Mouse (Mus musculus): Measurements from ENCODE around the gene Ptpn7. TPM values are rescaled to one million over a fixed set of nuclear protein-coding genes. Genes with fewer than 3 reads are reported as not detected.

Ptpn7 gene
- polyA plus RNA-seq, 1 experiment from 2014 or later: 9.6 TPM

DNA sequence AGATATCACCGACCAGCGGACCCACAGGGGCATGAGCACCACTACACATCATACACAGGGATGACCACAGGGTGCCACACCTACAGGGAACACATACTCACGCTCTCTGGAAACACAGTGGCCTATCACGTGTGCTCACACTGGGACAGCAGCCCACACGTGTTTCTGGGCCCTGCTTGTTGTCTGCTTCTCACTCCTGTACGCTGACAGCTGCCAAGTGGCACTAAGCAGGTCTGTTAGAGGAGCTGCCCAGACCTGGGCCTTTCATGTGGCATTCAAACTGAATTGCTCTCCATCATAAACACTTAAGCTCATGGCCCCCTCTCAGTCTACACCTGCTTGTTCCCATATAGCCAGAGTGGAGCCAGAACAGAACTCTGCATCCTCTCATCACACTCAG, 23.8 kb downstream of the Ptpn7 start:
- WGBS (ENCODE audit: insufficient replicate concordance): 67% methylated on average over 6 of the region's 6 CpGs
- Histone ChIP-seq H3K27me3 (ENCODE audit: control insufficient read depth, insufficient read depth, low read depth, low read length) (no peaks in the 10 kb centered on the region), H3K9me3 (replicated peaks; ENCODE audit: control insufficient read depth, low read length) (no peaks in the 10 kb centered on the region), H3K36me3 (ENCODE audit: control insufficient read depth, insufficient read depth) (no peaks in the 10 kb centered on the region; the same call in 1 of the 2 replicates), H3K4me1 (ENCODE audit: control insufficient read depth, low read depth, low read length) (peaks cover 15% of the 10 kb centered on the region), H3K9ac (ENCODE audit: low read depth, low read length) (no peak overlapping the region), H3K27ac (ENCODE audit: low read length) (no peak overlapping the region), H3K4me3 (ENCODE audit: low read depth, low read length) (no peak overlapping the region), H3K4me2 (ENCODE audit: low read depth, low read length) (no peak overlapping the region)
- ATAC-seq (ENCODE audit: low read depth): no peak

- Histone ChIP-seq H3K4me3 (ENCODE audit: low read depth, low read length) (no peak overlapping the region), H3K4me2 (ENCODE audit: low read depth, low read length) (no peak overlapping the region), H3K9ac (ENCODE audit: low read depth, low read length) (no peak overlapping the region), H3K36me3 (ENCODE audit: control insufficient read depth, insufficient read depth) (no peaks in the 10 kb centered on the region), H3K27ac (ENCODE audit: low read length) (no peak overlapping the region), H3K4me1 (ENCODE audit: control insufficient read depth, low read depth, low read length) (peaks cover 15% of the 10 kb centered on the region), H3K9me3 (replicated peaks; ENCODE audit: control insufficient read depth, low read length) (no peaks in the 10 kb centered on the region), H3K27me3 (ENCODE audit: control insufficient read depth, insufficient read depth, low read depth, low read length) (no peaks in the 10 kb centered on the region)
- WGBS (ENCODE audit: insufficient replicate concordance): 65% methylated on average over 5 of the region's 5 CpGs
- no peak for ATAC-seq (ENCODE audit: low read depth)
Observed at GRCm38 (mm10) chr1:135158633-135159032, 26.1 kb downstream of the Ptpn7 start.

- Histone ChIP-seq H3K4me3 (ENCODE audit: low read depth, low read length) (no peak overlapping the region), H3K27ac (ENCODE audit: low read length) (no peak overlapping the region), H3K27me3 (ENCODE audit: control insufficient read depth, insufficient read depth, low read depth, low read length) (no peaks in the 10 kb centered on the region), H3K9me3 (replicated peaks; ENCODE audit: control insufficient read depth, low read length) (no peaks in the 10 kb centered on the region), H3K36me3 (ENCODE audit: control insufficient read depth, insufficient read depth) (no peaks in the 10 kb centered on the region), H3K9ac (ENCODE audit: low read depth, low read length) (no peak overlapping the region), H3K4me1 (ENCODE audit: control insufficient read depth, low read depth, low read length) (peaks cover 13% of the 10 kb centered on the region), H3K4me2 (ENCODE audit: low read depth, low read length) (no peak overlapping the region)
- 58% methylated on average over 7 of the region's 7 CpGs for WGBS (ENCODE audit: insufficient replicate concordance)
- ATAC-seq (ENCODE audit: low read depth): no peak
Observed at GRCm38 (mm10) chr1:135159074-135159473, 26.6 kb downstream of the Ptpn7 start.

DNA sequence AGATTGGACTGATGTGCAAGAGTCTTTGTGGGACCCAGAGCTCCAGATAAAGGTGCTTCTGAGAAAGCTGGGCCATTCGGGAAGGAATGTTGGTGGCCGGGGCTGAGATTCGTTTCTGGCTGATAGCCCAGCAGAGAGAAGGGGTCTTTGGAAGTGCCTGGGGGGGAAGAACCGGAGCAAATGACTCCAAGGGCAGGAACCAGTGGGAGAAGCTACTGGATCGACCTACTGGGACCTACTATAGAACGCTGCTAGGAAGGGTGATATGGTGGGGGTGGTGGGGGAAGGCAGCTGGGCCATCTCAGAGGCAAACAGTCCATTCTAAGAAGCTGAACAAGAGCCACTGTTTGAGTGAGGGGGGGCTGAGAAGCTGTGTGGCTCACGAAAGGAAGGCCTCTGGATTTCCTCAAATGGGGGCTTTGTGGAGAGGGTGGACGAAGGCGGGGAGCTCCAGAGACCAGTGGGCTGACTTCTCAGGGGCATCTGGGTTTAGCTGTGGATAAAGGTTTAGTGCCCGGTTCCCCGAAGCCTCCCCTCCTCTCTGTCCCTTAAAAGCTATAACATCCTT, 27.1 kb downstream of the Ptpn7 start:
- Histone ChIP-seq H3K9me3 (replicated peaks; ENCODE audit: control insufficient read depth, low read length) (no peaks in the 10 kb centered on the region), H3K4me3 (ENCODE audit: low read depth, low read length) (no peak overlapping the region), H3K9ac (ENCODE audit: low read depth, low read length) (no peak overlapping the region), H3K27me3 (ENCODE audit: control insufficient read depth, insufficient read depth, low read depth, low read length) (no peaks in the 10 kb centered on the region), H3K27ac (ENCODE audit: low read length) (no peak overlapping the region), H3K4me2 (ENCODE audit: low read depth, low read length) (no peak overlapping the region), H3K36me3 (ENCODE audit: control insufficient read depth, insufficient read depth) (no peaks in the 10 kb centered on the region), H3K4me1 (ENCODE audit: control insufficient read depth, low read depth, low read length) (peaks cover 7% of the 10 kb centered on the region)
- 65% methylated on average over 11 of the region's 11 CpGs for WGBS (ENCODE audit: insufficient replicate concordance)
- ATAC-seq (ENCODE audit: low read depth): no peak

DNA sequence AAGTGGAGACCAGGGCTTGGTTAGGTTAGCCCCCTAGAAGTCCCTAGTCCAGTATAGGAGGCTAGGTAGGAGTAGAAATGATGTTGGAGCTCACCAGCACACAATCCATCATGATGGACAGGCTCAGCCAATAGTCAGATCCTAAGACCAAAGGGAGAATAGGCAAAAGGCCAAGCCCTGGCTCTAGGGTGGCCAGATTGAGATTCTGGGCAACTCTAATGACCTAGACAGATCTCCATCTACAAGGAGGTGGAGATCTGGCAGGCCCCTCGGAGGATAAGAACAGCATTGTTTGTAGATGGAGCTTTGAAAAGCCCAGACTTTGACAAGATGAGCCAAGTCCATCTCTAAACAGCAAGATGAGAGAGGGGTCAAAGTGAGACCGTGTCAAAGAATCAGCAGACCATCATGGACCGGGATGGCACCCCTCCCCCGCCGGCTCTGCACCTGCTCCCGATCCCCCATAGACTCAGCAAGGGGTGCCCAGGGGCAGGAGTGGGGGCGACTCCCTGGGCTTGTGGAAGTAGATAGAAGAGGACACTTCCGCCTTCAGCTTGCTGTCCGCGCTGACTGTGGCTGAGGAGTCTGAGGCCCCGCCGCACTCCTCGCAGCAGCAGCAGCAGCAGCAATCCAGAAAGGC, 28.0 kb downstream of the Ptpn7 start:
- Histone ChIP-seq H3K9ac (ENCODE audit: low read depth, low read length) (no peak overlapping the region), H3K27me3 (ENCODE audit: control insufficient read depth, insufficient read depth, low read depth, low read length) (no peaks in the 10 kb centered on the region), H3K4me2 (ENCODE audit: low read depth, low read length) (no peak overlapping the region), H3K27ac (ENCODE audit: low read length) (no peak overlapping the region), H3K9me3 (replicated peaks; ENCODE audit: control insufficient read depth, low read length) (no peaks in the 10 kb centered on the region), H3K4me3 (ENCODE audit: low read depth, low read length) (no peak overlapping the region), H3K36me3 (ENCODE audit: control insufficient read depth, insufficient read depth) (no peaks in the 10 kb centered on the region), H3K4me1 (ENCODE audit: control insufficient read depth, low read depth, low read length) (no peaks in the 10 kb centered on the region)
- no peak for ATAC-seq (ENCODE audit: low read depth)
- WGBS (ENCODE audit: insufficient replicate concordance): 67% methylated on average over 13 of the region's 13 CpGs

DNA sequence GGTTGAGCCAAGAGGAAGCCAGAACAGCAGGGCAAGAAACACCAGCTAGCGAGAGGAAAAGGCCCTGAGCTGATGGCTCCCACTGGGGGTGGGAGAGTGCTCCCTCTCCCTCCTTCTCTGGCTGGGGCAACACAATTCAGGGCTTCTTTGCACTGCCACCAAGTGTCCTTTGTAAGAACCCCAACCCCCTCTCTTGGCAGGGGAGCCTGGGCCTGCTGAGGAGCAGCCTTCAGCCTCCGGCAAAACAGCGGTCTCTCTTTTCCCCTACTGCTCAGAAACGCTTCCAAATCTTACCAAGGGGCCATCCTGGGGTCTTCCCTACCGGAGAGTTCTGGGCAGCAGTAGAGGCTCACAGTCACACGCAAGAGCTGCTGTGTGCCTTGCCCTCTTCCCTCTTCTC, 30.2 kb downstream of the Ptpn7 start:
- H3K9me3 ChIP-seq (replicated peaks; ENCODE audit: control insufficient read depth, low read length): no peaks in the 10 kb centered on the region
- ATAC-seq (ENCODE audit: low read depth): no peak
- no peaks in the 10 kb centered on the region for H3K4me1 ChIP-seq (ENCODE audit: control insufficient read depth, low read depth, low read length)
- no peak overlapping the region for H3K9ac ChIP-seq (ENCODE audit: low read depth, low read length)
- H3K27ac ChIP-seq (ENCODE audit: low read length): no peak overlapping the region
- no peak overlapping the region for H3K4me2 ChIP-seq (ENCODE audit: low read depth, low read length)
- no peaks in the 10 kb centered on the region for H3K36me3 ChIP-seq (ENCODE audit: control insufficient read depth, insufficient read depth)
- H3K27me3 ChIP-seq (ENCODE audit: control insufficient read depth, insufficient read depth, low read depth, low read length): no peaks in the 10 kb centered on the region
- H3K4me3 ChIP-seq (ENCODE audit: low read depth, low read length): no peak overlapping the region
- WGBS (ENCODE audit: insufficient replicate concordance): 66% methylated on average over 6 of the region's 6 CpGs

DNA sequence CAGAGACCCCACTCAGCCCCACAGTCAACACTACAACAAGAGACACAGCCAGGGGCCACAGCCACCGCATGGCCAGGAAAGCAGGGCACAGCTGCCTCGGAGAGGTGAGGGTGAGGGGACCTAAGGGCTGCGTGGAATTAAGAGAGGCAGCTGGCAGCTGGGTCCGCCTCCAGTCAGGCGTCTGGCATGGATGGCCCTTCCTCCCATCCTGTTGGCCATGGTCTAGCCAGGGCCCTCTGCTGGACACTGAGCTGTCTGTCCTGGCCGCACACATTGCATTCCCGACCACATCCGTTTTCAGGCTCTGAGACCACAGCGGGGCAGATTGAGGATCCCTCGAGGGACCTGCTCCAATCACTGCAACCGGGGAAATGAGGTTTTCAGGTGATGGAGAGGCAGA, 34.9 kb downstream of the Ptpn7 start, which contains the start of gene Gpr37l1:
Gpr37l1 (minus strand) TSS at position 247 of the 400 bp plus-strand sequence.
- WGBS (ENCODE audit: insufficient replicate concordance): 55% methylated on average over 11 of the region's 11 CpGs

DNA sequence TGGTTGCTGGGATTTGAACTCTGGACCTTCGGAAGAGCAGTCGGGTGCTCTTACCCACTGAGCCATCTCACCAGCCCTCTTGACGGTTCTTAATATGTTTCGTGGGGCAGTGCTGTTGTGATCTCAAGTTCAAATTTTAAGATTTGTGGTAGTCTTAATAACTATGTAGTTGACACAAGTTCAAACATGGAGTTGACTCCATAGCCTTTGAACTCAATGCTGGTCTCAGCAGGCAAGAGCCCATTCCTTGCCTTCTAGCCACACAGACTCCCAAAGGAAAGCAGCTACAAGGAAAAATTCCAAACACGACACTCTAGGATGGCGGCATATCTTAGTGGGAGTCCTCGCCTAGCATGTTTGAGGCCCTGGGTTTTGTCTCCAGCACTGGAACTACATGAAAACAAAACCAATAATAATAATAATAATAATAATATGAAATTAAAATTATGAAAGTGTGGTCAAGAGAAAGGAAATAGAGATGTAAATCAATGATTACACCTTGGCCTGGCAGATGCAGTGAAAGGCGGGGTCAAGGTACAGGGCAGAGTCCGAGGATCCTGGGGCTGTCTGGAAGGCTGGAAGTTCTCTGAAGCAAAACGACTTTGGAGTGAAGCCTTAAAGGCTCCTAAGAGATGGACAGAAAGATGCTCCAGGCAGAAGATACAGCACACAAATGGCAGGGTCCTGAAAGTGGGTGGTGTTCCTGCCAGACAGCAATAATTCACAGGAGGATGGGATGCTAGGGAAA, 36.1 kb downstream of the Ptpn7 start:
- H3K4me3 ChIP-seq (ENCODE audit: low read depth, low read length): no peak overlapping the region
- 0 out of 2 replicates have a peak, but pooled peaks cover 3% of the 10 kb centered on the region for H3K27me3 ChIP-seq (ENCODE audit: control insufficient read depth, insufficient read depth, low read depth, low read length)
- H3K36me3 ChIP-seq (ENCODE audit: control insufficient read depth, insufficient read depth): no peaks in the 10 kb centered on the region
- no peak overlapping the region for H3K9ac ChIP-seq (ENCODE audit: low read depth, low read length)
- ATAC-seq (ENCODE audit: low read depth): no peak
- H3K4me1 ChIP-seq (ENCODE audit: control insufficient read depth, low read depth, low read length): no peaks in the 10 kb centered on the region; the same call in 1 of the 2 replicates
- no peak overlapping the region for H3K27ac ChIP-seq (ENCODE audit: low read length)
- H3K4me2 ChIP-seq (ENCODE audit: low read depth, low read length): no peak overlapping the region
- 62% methylated on average over 10 of the region's 10 CpGs for WGBS (ENCODE audit: insufficient replicate concordance)
- no peaks in the 10 kb centered on the region for H3K9me3 ChIP-seq (replicated peaks; ENCODE audit: control insufficient read depth, low read length)

More for the DNA sequence above, 34.9 kb downstream of the Ptpn7 start, which contains the start of gene Gpr37l1:
- Histone ChIP-seq H3K36me3 (ENCODE audit: control insufficient read depth, insufficient read depth) (no peaks in the 10 kb centered on the region), H3K9me3 (replicated peaks; ENCODE audit: control insufficient read depth, low read length) (no peaks in the 10 kb centered on the region), H3K4me3 (ENCODE audit: low read depth, low read length) (no peak within 1 kb of the TSS), H3K4me2 (ENCODE audit: low read depth, low read length) (no peak within 1 kb of the TSS), H3K9ac (ENCODE audit: low read depth, low read length) (no peak within 1 kb of the TSS), H3K4me1 (ENCODE audit: control insufficient read depth, low read depth, low read length) (no peaks in the 10 kb centered on the region; the same call in 1 of the 2 replicates), H3K27ac (ENCODE audit: low read length) (no peak within 1 kb of the TSS), H3K27me3 (ENCODE audit: control insufficient read depth, insufficient read depth, low read depth, low read length) (0 out of 2 replicates have a peak, but pooled peaks cover 3% of the 10 kb centered on the region)
- ATAC-seq (ENCODE audit: low read depth): no peak; the same call in 1 of the 2 replicates

Data from liver, embryonic 16.5 days (tissue).